Mouse (Mus musculus): ENCODE data around the gene Olfr645.

GRCm38 (mm10) chr7:104103913-104104756 lies 18.9 kb upstream of the Olfr645 start:
- no peak for TF ChIP-seq GATA1 (IDR thresholded peaks at IDR 0.05; ENCODE audit: low read length)
- no peak for TF ChIP-seq TAL1 (IDR thresholded peaks at IDR 0.05; ENCODE audit: low read length)

Data from erythroblast, embryonic 14.5 days (primary cell).